Mouse (Mus musculus): ENCODE measurements around the gene Cdan1.

- no peak for TF ChIP-seq CTCF (IDR thresholded peaks at IDR 0.05; ENCODE audit: low read depth, low read length)
- no peak for TF ChIP-seq POLR2A (IDR thresholded peaks at IDR 0.05; ENCODE audit: insufficient read depth, low read length)
- no peak for TF ChIP-seq EP300 (IDR thresholded peaks at IDR 0.05; ENCODE audit: insufficient read depth, low read depth, low read length)
Measured at GRCm38 (mm10) chr2:120835167-120835566, 14.8 kb downstream of the Cdan1 start.
